Mouse (Mus musculus): ENCODE data around the gene Lima1. TPM values are rescaled to one million over a fixed set of nuclear protein-coding genes. Genes with fewer than 3 reads are reported as not detected.

Gene Lima1
- total RNA-seq, 2 experiments from 2014 or later: 14.3 to 16.1 TPM

- peak; percentile 49 to 72 for DNase-seq
Measured at GRCm38 (mm10) chr15:99867654-99868053, 7.6 kb downstream of the Lima1 start.

GRCm38 (mm10) chr15:99866450-99867221 lies 8.6 kb downstream of the Lima1 start:
- peak; percentile 74 to 86 for DNase-seq

- peak; percentile 77 to 79 for DNase-seq
Measured at GRCm38 (mm10) chr15:99865942-99866341, 9.3 kb downstream of the Lima1 start.

DNA sequence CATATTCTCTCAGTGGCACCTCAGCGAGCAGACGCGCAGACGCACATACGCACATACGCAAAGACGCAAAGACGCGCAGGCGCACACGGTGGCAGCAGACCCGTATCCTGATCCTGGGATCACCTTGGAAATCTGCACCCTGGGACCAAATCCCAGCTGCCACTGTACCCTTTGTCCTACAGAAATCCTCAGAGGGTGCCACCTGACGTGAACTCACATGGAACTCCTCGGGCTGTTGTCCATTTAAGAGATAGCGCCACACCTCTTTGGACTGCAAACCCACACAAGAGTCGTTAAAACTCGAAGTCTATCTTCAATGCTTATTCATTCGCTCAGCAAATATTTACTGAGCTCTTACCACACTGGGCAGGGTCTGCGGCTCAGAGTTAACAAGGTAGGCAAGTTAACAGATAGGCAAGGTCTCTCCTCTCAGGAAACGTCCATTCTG lies 9.7 kb downstream of the Lima1 start:
- no peak for DNase-seq

DNA sequence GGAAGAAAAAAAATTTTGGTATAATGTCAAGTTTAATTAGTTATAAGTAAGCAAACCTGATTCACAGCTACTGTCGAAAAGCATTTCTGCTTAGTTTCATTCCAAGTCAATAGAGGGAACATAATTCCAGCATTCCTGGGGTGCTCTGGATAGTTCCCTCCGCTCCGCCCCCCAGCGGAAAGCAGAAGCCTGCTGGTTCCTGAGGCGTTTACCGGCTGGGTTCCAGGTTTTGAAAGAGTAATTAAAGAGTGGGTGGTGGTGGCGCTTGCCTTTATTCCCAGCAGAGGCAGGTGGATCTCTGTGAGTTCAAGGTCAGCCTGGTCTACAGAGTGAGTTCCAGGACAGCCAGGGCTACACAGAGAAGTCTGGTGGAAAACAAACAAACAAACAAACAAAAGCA lies 10.2 kb downstream of the Lima1 start:
- DNase-seq: no peak

DNA sequence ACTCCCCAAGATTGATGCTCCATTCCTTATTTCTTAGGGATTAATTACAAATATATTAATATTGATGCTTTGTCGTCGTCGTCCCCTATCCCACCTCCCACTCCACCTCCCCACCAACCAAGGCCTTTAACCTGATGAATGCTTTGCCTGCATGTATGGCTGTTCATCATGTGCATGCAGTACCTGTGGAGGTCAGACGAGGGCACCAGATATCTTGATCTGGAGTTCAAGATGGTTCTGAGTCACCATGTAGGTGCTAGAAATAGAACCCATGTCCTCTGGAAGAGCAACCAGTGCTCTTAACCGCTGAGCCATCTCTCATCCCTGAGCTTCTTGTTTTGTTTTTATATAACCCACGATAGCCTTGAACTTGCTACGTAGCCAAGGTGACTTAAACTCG lies 11.5 kb downstream of the Lima1 start:
- DNase-seq: no peak

- peak in 1 of 2 experiments; percentile 44 for DNase-seq
Measured at GRCm38 (mm10) chr15:99863358-99863757, 11.9 kb downstream of the Lima1 start.

GRCm38 (mm10) chr15:99862473-99862872 lies 12.8 kb downstream of the Lima1 start:
- DNase-seq: no peak

DNA sequence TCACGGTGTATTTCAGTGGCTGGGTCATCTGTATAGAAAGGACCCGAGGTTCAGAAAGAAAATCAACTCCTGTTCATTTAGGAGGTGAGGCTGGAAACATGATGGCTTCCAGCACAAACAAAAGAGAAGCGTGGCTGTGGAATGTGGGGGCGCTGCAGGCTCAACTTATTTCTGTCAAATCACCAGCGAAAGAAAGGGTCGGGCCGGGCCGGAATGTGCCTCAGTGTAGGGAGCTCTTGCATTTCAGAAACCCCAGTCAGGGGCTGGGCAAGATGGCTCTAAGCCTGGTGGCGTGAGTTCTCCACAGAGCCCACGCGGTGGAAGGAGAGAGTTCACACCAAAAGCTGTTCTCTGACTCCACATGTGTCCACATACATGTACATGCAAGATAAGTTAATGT lies 13.3 kb downstream of the Lima1 start:
- no peak for DNase-seq

- DNase-seq: no peak
Measured at GRCm38 (mm10) chr15:99861536-99861935, 13.7 kb downstream of the Lima1 start.

GRCm38 (mm10) chr15:99859644-99860392 lies 15.4 kb downstream of the Lima1 start:
- DNase-seq: no peak

DNA sequence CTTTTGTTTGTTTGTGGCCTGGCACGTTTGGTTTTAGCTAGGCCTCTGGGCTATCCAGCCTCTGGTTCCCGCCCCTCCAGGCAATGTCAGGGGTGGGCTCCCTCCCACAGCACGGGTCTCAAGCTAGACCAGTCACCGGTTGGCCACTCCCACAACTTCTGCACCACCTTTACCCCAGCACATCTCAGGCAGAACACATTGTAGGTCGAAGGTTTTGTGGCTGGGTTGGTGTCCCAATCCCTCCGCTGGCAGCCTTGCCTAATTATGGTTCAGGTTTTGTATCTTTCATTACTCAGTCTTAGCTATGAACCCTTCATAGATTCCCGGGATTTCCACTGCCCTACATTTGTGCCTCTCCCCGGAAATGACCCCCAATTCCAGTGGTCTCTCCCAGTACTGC lies 17.8 kb downstream of the Lima1 start:
- no peak for DNase-seq

GRCm38 (mm10) chr15:99855119-99855518 lies 20.1 kb downstream of the Lima1 start:
- DNase-seq: no peak

DNA sequence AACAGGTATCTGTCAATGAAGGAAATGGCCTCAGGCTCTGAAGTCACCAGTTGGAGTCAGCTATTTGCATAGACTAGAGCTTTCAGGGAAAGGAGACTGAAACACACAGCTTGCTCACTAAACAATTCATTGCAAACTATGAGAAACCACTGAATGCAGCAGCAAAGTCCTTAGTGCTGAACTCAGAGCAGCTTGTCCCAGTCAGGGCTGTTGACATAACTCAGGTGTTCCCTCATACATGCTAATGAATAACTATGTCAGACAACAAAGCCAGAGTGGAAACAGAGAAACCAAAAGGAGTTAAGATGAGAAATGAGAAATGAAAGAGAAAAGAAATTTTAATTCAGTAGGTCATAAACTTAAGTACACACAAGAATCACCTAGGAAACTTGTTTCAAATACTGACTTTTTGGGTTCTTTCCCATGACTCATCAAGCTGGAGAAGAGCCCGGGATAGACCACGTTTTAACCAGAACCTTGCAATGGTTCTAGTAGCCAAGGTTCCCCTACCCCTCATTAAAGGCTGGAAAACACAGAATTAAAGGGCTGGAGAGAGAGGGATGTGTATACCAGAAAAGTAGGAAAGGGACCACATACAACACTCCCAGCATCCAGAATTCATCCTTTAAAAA lies 22.5 kb downstream of the Lima1 start:
- DNase-seq: no peak

- DNase-seq: no peak
Measured at GRCm38 (mm10) chr15:99850265-99850664, 25.0 kb downstream of the Lima1 start.

- no peak for DNase-seq
Measured at GRCm38 (mm10) chr15:99847937-99848336, 27.3 kb downstream of the Lima1 start.

DNA sequence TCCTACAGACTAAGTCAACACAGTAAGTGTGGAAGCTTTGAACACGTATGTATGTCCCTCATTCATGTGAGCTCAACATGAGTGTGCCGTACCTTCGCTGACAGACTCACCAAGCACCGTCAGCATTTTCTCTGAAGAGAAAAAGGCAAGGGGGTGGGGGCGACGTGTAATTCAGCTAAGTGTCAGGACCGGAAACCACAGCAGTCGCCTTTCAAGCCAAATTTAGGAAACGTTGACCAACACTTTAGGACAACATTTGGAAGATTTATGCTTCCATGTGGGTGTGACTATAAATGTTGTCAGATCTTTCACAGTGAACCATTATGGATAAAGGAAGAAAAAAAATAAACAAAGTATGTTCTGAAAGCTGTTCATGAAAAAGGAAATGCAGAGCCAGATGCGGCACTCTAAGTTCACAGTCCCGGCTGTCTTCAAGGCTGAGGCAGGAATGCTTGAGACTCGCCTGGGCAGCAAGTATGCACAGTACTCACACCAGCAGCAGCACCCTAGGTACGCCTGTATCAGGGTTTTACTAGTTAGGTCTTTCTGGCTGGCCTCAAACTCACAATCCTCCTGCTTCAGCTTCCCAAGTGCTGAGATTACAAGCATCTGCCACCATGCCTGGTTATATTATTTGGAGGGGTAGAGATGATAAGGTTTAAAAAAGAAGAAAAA lies 27.9 kb downstream of the Lima1 start:
- no peak for DNase-seq

DNA sequence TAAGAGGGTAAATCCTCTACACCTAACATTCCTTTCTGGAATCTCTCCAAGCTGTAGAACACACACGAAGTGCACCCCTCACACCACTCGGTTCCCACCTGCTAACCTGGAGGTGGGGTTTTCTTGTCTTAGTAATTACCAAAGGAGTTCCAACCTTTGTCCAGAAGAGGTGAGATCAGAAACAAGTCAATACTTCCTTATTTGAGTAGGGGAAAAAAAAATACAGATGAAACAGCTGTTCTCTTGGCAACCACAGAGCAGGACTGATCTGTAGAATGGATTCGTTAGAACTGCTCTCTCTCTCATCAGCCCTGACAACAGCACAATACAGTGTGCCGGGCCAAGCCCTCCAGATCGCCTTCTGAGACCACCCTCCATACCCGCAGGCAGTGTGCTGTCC lies 28.6 kb downstream of the Lima1 start:
- no peak for DNase-seq

DNA sequence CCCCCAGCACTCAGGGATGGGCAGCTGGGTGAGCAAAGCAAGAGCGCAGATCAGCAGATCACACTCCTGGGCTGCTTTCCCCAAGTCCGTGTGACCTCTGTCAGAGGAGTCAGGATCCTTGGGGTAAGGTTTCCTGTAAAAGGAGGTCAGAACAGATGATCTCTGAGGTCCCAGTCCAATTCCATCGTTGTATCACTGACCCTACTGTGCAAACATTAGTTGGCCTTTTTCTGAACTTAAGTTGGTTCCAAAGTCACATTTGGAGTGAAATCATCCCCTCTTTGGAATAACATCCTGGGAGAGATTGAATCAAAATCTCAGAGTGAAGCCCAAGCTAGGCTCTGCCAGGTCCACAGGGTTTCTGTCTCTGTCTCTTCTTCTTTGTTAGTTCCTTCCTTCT lies 31.4 kb downstream of the Lima1 start:
- no peak for DNase-seq

DNA sequence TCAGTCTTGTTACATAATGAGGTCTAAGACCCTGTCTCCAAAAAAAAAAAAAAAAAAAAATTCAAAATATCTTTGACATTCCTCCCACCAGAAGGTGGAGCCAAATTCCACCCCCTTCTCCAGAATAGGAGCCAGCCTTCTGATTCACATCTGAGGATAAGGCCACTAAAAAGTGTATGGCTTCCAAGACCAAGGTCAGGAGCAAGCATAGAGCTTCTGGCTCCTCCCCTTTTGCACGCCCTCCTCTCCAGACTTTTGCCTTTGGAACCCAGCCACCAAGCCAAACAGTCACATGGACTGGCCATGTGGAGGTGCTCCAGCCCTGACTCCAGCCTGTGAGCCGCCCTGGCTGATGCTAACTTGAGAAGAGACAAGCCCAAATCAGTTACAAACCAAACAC lies 35.3 kb downstream of the Lima1 start:
- DNase-seq: peak; percentile 77 to 79

GRCm38 (mm10) chr15:99839165-99839840 lies 36.0 kb downstream of the Lima1 start:
- no peak for DNase-seq

GRCm38 (mm10) chr15:99837561-99837960 lies 37.7 kb downstream of the Lima1 start:
- DNase-seq: no peak

Measured in heart, adult 18-20 months (tissue).